Mouse (Mus musculus) ES-E14 (cell line): Measurements from ENCODE around the gene Trim17. TPM values are rescaled to one million over a fixed set of nuclear protein-coding genes. Genes with fewer than 3 reads are reported as not detected.

Source experiments
- DNase-seq: peaks from one replicate; pipeline ENCODE4 v3.0.0-alpha.2; 2013; ENCODE audit warnings: low read depth, low spot score
- H3K27ac ChIP-seq: 2 replicates; pipeline ENCODE4 v1.5.1; 2012; ENCODE audit warnings: low read depth, mild to moderate bottlenecking, low read length, moderate library complexity, mixed read lengths; ENCODE audit not compliant: poor library complexity, insufficient read depth, severe bottlenecking
- H3K36me3 ChIP-seq: 2 replicates; pipeline ENCODE4 v1.6.1; 2012; ENCODE audit warnings: mild to moderate bottlenecking, low read length, moderate library complexity, mixed read lengths; ENCODE audit not compliant: control insufficient read depth, poor library complexity, insufficient read depth, severe bottlenecking
- H3K4me1 ChIP-seq, 2 experiments: fragments of 150-350 bp in 1 of 2; sonication (generic) in 1 of 2; 2 replicates each; pipeline ENCODE4 v1.6.1; 2012; ENCODE audit warnings: low read length in 2 of 2, mild to moderate bottlenecking in 1 of 2, mixed read lengths in 1 of 2; ENCODE audit not compliant: control insufficient read depth in 2 of 2, insufficient read depth in 2 of 2, poor library complexity in 1 of 2
- H3K4me3 ChIP-seq, 2 experiments: fragments of 150-350 bp in 1 of 2; sonication (generic) in 1 of 2; 2 replicates each; pipeline ENCODE4 v1.5.1; 2012; ENCODE audit warnings: low read length in 2 of 2, low read depth in 1 of 2, mild to moderate bottlenecking in 1 of 2, mixed read lengths in 1 of 2; ENCODE audit not compliant: insufficient read depth in 1 of 2, poor library complexity in 1 of 2, severe bottlenecking in 1 of 2
- H3K9ac ChIP-seq: 2 replicates; pipeline ENCODE4 v1.6.1; 2012; ENCODE audit warnings: low read depth, mild to moderate bottlenecking, low read length, mixed read lengths; ENCODE audit not compliant: poor library complexity, insufficient read depth, severe bottlenecking
- H3K9me3 ChIP-seq: fragments of 150-350 bp; sonication (generic); 2 replicates; pipeline ENCODE4 v1.6.1; 2012; ENCODE audit warnings: low read depth, mild to moderate bottlenecking, low read length; ENCODE audit not compliant: control insufficient read depth, insufficient read depth
- CHD2 ChIP-seq: IDR thresholded peaks from 2 replicates; pipeline ENCODE4 v1.6.1; 2014; ENCODE audit warnings: mild to moderate bottlenecking, low read depth, low read length, inconsistent platforms
- HCFC1 ChIP-seq: IDR thresholded peaks from 2 replicates; pipeline ENCODE4 v1.6.1; 2012; ENCODE audit warnings: low read length, inconsistent platforms, borderline replicate concordance; ENCODE audit not compliant: insufficient read depth
- MAFK ChIP-seq: IDR thresholded peaks from 2 replicates; pipeline ENCODE4 v1.6.1; 2014; ENCODE audit warnings: mild to moderate bottlenecking, low read depth, low read length, inconsistent platforms; ENCODE audit not compliant: insufficient read depth
- ZC3H11A ChIP-seq: IDR thresholded peaks from 2 replicates; pipeline ENCODE4 v1.6.1; 2012; ENCODE audit warnings: low read depth, mild to moderate bottlenecking, inconsistent platforms, low read length, borderline replicate concordance
- ZNF384 ChIP-seq: IDR thresholded peaks from 2 replicates; pipeline ENCODE4 v1.6.1; 2012; ENCODE audit warnings: low read depth, low read length, inconsistent platforms
- in situ Hi-C, 2 experiments: fragments of 600-800 bp; cut with MboI; formaldehyde crosslinking; loops; one replicate each; pipeline ENCODE4 v1.15.1; 2025; ENCODE audit warnings: low sequenced_read_pairs in 2 of 2, inconsistent platforms in 1 of 2; ENCODE audit not compliant: unreplicated experiment in 2 of 2
- total RNA-seq: library from RNA; depleted of rRNA; stranded (reverse); fragments of 300-350 nt; gene quantifications from 2 replicates; pipeline ENCODE4 v1.2.3, GENCODE M21; 2012

Gene Trim17
- total RNA-seq, 1 experiment = 0.40 TPM

- in situ Hi-C loops = no loop called here
- TF ChIP-seq MAFK (no peak), ZC3H11A (no peak), HCFC1 (no peak), CHD2 (no peak), ZNF384 (no peak)
- H3K27ac ChIP-seq = no peak overlapping the region
- peaks cover 49% of the 10 kb centered on the region for H3K36me3 ChIP-seq
- no peaks in the 10 kb centered on the region for H3K9me3 ChIP-seq
- no peak overlapping the region for H3K4me3 ChIP-seq
- DNase-seq = no peak
- H3K4me1 ChIP-seq = peaks cover 3 to 16% of the 10 kb centered on the region in 2 experiments; a peak in 3 of 4 replicates
- H3K9ac ChIP-seq = no peak overlapping the region
These were observed 29.3 kb downstream of the Trim17 start for GRCm38 (mm10) chr11:58983691-58984341.

GRCm38 (mm10) chr11:58984657-58985056, 30.2 kb downstream of the Trim17 start:
- Histone ChIP-seq H3K36me3 (peaks cover 56% of the 10 kb centered on the region), H3K9ac (no peak overlapping the region), H3K4me3 (no peak overlapping the region), H3K4me1 (peaks cover 0 to 12% of the 10 kb centered on the region in 2 experiments; a peak in 2 of 4 replicates), H3K9me3 (no peaks in the 10 kb centered on the region), H3K27ac (no peak overlapping the region)
- in situ Hi-C loops = no loop called here
- no peak for DNase-seq
- TF ChIP-seq HCFC1 (no peak), MAFK (no peak), ZC3H11A (no peak), CHD2 (no peak), ZNF384 (no peak)

GRCm38 (mm10) chr11:58985299-58985917, 30.9 kb downstream of the Trim17 start:
- no peak for DNase-seq
- in situ Hi-C loops = no loop called here
- H3K9me3 ChIP-seq = no peaks in the 10 kb centered on the region
- H3K4me1 ChIP-seq = peaks cover 0 to 9% of the 10 kb centered on the region in 2 experiments; a peak in 1 of 4 replicates
- no peak overlapping the region for H3K4me3 ChIP-seq
- no peak overlapping the region for H3K27ac ChIP-seq
- peaks cover 57% of the 10 kb centered on the region for H3K36me3 ChIP-seq
- no peak overlapping the region for H3K9ac ChIP-seq
- TF ChIP-seq ZNF384 (no peak), CHD2 (no peak), ZC3H11A (no peak), HCFC1 (no peak), MAFK (no peak)

- no peak for DNase-seq
- TF ChIP-seq CHD2 (no peak), ZC3H11A (no peak)
- in situ Hi-C loops = no loop called here
- Histone ChIP-seq H3K9me3 (no peaks in the 10 kb centered on the region), H3K27ac (no peak overlapping the region), H3K4me1 (peaks cover 0 to 3% of the 10 kb centered on the region in 2 experiments; a peak in 1 of 4 replicates), H3K4me3 (no peak overlapping the region), H3K36me3 (peaks cover 38% of the 10 kb centered on the region), H3K9ac (no peak overlapping the region)
These were observed 34.7 kb downstream of the Trim17 start for GRCm38 (mm10) chr11:58989166-58989565.
